Mouse (Mus musculus): ENCODE results near the gene Gm21748.
"Not testable (repeated sequence)": the region's sequence is repeated elsewhere in the genome, so short reads cannot be mapped to it uniquely, and the experiment has no call there.

The Gm21748 gene

DNA sequence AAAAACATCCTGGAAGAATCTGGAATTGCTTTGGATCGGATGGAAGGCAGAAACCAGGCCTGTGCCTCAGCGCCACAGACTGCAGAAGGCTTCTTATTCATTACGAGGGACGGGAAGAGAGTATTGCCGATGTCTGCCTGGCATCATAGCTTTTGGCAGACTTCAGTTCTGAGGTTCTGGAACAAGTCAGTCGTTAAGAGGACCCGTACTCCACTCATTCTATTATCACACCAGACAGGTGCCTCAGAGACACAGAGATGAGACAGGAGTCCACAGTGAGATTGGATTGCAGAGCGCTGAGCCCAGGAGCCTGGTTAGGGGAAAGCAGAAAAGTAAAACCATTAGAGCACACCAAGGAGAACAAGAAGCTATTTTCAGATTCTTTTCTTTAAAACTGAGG is at the start of gene Gm21748:
Gm21748 (minus strand) TSS at position 101 of the 400 bp plus-strand sequence.
- not testable (repeated sequence) for DNase-seq

Measured in thymus, postnatal 25 days (tissue).